Mouse (Mus musculus) hindbrain, embryonic 15.5 days (tissue): Measurements from ENCODE around the gene Gm17490. TPM values are rescaled to one million over a fixed set of nuclear protein-coding genes. Genes with fewer than 3 reads are reported as not detected.
"Not testable (repeated sequence)": the region's sequence is repeated elsewhere in the genome, so short reads cannot be mapped to it uniquely, and the experiment has no call there.

ENCODE experiments used
- ATAC-seq: fragments of 200-750 bp; cut with Nextera tagmentation; 2 replicates; pipeline ENCODE4 v1.8.0; 2017; ENCODE audit warnings: low read depth, moderate number of reproducible peaks, moderate TSS enrichment; ENCODE audit not compliant: low FRiP score
- H3K27ac ChIP-seq: fragments of 300-500 bp; sonication (generic); replicated peaks from 2 replicates; pipeline ENCODE4 v1.5.1; 2015; ENCODE audit warnings: mild to moderate bottlenecking, inconsistent platforms
- H3K27me3 ChIP-seq: fragments of 300-500 bp; sonication (generic); 2 replicates; pipeline ENCODE4 v1.6.1; 2015; ENCODE audit warnings: control low read depth, inconsistent platforms
- H3K36me3 ChIP-seq: fragments of 300-500 bp; sonication (generic); 2 replicates; pipeline ENCODE4 v1.6.1; 2015; ENCODE audit warnings: control low read depth, inconsistent platforms
- H3K4me1 ChIP-seq: fragments of 300-500 bp; sonication (generic); replicated peaks from 2 replicates; pipeline ENCODE4 v1.6.1; 2015; ENCODE audit warnings: control low read depth, inconsistent platforms
- H3K4me2 ChIP-seq: fragments of 300-500 bp; sonication (generic); 2 replicates; pipeline ENCODE4 v1.6.1; 2015; ENCODE audit warnings: moderate library complexity, mild to moderate bottlenecking, inconsistent platforms
- H3K4me3 ChIP-seq: fragments of 300-500 bp; sonication (generic); 2 replicates; pipeline ENCODE4 v1.5.1; 2015; ENCODE audit warnings: mild to moderate bottlenecking, inconsistent platforms
- H3K9ac ChIP-seq: fragments of 300-500 bp; sonication (generic); 2 replicates; pipeline ENCODE4 v1.6.1; 2015; ENCODE audit warnings: inconsistent platforms
- H3K9me3 ChIP-seq: fragments of 300-500 bp; sonication (generic); 2 replicates; pipeline ENCODE4 v1.6.1; 2016; ENCODE audit warnings: control low read depth, inconsistent platforms
- WGBS: fragments of 180-500 bp; shearing (Covaris S2); methylation state at CpG from one replicate; pipeline ENCODE4 v1.1.7; 2015; 5-methylcytosine and 5-hydroxymethylcytosine counted together
- polyA plus RNA-seq: library from polyadenylated mRNA; unstranded; fragments of >200 nt; fragmentation: Nextera tagmentation; extraction: Ambion mirVana; gene quantifications from 2 replicates; pipeline ENCODE4 v1.2.1, GENCODE M21; 2015

Gene Gm17490
- polyA plus RNA-seq, 1 experiment from 2014 or later: not detected

DNA sequence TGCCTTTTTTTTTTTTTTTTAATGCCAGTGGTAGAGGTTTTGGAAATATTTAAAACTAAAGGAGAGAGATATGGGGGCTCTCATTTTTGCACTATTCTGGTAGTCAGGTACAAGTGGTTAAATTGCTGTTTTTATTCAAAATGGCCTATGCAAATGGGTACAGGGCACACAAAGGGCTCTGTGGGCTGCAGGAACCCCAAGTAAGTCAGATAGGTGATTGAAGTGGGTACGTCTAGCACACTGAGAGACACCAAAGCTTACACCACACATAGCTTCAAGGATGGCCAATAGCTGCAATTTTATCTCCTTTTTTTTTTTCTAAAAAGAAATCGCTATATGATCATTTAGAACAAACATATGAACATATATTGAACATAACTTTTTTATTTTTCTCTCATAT lies 6.5 kb downstream of the Gm17490 start:
- ATAC-seq: no peak
- Histone ChIP-seq H3K27me3 (no peaks in the 10 kb centered on the region), H3K9me3 (0 out of 2 replicates have a peak, but pooled peaks cover 2% of the 10 kb centered on the region), H3K9ac (no peak overlapping the region), H3K4me3 (no peak overlapping the region), H3K27ac (no peak overlapping the region), H3K4me1 (no peaks in the 10 kb centered on the region), H3K36me3 (no peaks in the 10 kb centered on the region), H3K4me2 (no peak overlapping the region)
- WGBS: 86% methylated on average over 2 of the region's 2 CpGs

DNA sequence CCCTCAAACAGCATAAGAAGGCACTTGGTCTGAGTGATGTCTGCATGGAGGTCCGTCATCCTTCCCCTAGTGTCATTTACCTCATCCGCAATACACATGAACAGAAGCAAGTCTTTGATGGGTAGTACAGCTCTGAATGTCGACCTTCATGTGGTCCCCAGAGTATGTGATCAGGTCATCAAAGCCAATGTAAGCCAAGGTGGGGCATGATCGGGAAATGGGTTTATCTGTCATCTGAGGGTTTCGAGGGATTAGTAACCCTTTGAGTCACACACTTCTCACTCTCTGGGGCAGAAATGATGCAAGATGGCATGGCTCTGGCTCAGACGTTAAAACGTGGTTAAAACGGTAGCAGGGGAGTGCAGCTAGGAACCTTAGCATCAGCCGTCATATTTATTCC lies 9.2 kb downstream of the Gm17490 start:
- no peaks in the 10 kb centered on the region for H3K4me1 ChIP-seq
- 93% methylated on average over 9 of the region's 9 CpGs for WGBS
- H3K27me3 ChIP-seq: no peaks in the 10 kb centered on the region
- H3K9me3 ChIP-seq: 0 out of 2 replicates have a peak, but pooled peaks cover 2% of the 10 kb centered on the region
- no peaks in the 10 kb centered on the region for H3K36me3 ChIP-seq
- H3K9ac ChIP-seq: no peak overlapping the region
- H3K4me3 ChIP-seq: no peak overlapping the region
- no peak overlapping the region for H3K27ac ChIP-seq
- ATAC-seq: no peak
- no peak overlapping the region for H3K4me2 ChIP-seq

DNA sequence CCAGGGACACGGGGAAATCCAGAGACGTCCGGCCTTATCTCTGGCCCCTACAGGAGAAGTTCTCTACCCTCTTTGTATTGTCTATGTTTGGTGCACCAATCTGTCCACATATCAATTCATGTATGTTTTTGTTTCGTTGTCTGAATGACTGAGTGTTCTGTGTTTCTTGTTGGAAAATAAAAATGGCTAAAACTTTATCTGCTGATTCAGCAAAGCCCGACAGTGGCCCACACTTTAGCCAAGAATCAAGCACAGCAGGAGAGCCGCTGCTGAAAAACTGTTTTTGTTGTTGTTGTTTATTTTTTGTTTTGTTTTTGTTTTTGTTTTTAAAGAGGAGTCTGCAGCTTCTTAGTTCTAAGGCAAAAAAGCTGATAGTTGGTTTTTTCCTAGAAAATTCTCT lies 13.1 kb downstream of the Gm17490 start:
- H3K4me2 ChIP-seq, H3K27ac ChIP-seq, H3K4me3 ChIP-seq, H3K36me3 ChIP-seq, H3K9me3 ChIP-seq, H3K4me1 ChIP-seq, H3K9ac ChIP-seq, H3K27me3 ChIP-seq, ATAC-seq: not testable (repeated sequence)
- WGBS: 85% methylated on average over 6 of the region's 6 CpGs

DNA sequence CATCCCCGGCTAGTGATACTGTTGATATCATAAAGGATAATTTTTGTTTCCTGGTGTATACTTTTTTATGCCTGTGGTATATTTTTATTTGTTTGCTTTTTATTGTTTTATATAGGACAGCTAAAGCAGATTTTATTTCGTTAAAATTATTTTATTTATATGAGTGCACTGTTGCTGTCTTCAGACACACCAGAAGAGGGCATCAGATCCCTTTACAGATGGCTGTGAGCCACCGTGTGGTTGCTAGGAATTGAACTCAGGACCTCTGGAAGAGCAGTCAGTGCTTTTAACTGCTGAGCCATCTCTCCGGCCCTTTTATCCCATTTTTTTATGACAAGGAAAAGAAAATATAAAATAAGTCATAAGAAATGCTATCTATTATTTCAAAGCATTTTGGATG lies 19.3 kb downstream of the Gm17490 start:
- H3K9ac ChIP-seq, H3K4me3 ChIP-seq, H3K27ac ChIP-seq, ATAC-seq, H3K9me3 ChIP-seq, H3K4me1 ChIP-seq, H3K27me3 ChIP-seq, H3K4me2 ChIP-seq, H3K36me3 ChIP-seq: not testable (repeated sequence)
- 86% methylated on average over 4 of the region's 4 CpGs for WGBS

DNA sequence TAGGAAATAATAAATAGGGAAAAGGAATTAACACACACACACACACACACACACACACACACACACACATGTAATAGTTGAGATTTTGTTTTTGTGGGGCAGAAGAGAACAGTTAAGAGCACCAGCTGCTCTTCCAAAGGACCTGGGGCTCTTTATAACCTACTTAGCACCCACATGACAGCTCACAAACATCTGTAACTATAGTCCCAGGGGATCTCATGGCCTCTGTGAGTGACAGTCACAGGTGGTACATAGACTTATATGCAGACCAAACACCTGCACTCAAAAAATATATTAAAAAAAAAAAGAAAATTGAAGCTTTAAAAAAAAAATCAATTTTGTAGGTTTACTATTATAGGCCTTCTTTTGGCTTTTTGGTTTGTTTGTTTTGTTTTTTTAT lies 21.2 kb downstream of the Gm17490 start:
- no peak overlapping the region for H3K27ac ChIP-seq
- no peaks in the 10 kb centered on the region for H3K9me3 ChIP-seq
- H3K9ac ChIP-seq: no peak overlapping the region
- ATAC-seq: no peak
- H3K36me3 ChIP-seq: peaks cover 8% of the 10 kb centered on the region
- H3K4me2 ChIP-seq: no peak overlapping the region
- peaks cover 13% of the 10 kb centered on the region for H3K4me1 ChIP-seq
- H3K27me3 ChIP-seq: no peaks in the 10 kb centered on the region
- no peak overlapping the region for H3K4me3 ChIP-seq

DNA sequence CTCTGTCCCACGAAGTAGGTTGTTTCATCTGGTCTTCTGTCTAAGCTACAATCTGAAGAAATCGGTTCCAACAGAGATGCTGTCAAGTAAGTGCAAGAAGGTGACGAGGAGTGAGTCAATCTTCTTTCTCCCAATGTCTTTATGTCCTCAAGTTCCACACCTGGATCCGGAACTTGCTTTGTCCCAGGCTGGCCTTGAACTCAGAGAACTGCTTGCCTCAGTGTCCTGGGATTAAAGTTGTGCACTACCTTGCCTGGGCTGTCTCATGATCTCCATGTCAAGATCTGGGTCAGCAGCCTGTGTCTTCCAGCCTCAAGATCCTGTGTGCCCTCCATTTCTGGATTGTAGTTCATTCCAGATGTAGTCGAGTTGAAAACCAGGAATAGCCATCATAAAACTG lies 22.0 kb downstream of the Gm17490 start, which contains the start of gene Rbm17:
Rbm17 (minus strand) TSS at position 101 of the 400 bp plus-strand sequence.
- H3K4me3 ChIP-seq: peak within 1 kb of the TSS; percentile 93
- H3K27me3 ChIP-seq: no peaks in the 10 kb centered on the region
- H3K4me2 ChIP-seq: peak within 1 kb of the TSS; percentile 84
- H3K9ac ChIP-seq: peak within 1 kb of the TSS; percentile 98
- peaks cover 13% of the 10 kb centered on the region for H3K4me1 ChIP-seq
- no peak for ATAC-seq
- 89% methylated on average over 5 of the region's 5 CpGs for WGBS
- peaks cover 14% of the 10 kb centered on the region for H3K36me3 ChIP-seq
- H3K9me3 ChIP-seq: no peaks in the 10 kb centered on the region
- H3K27ac ChIP-seq: peak within 1 kb of the TSS; percentile 76

DNA sequence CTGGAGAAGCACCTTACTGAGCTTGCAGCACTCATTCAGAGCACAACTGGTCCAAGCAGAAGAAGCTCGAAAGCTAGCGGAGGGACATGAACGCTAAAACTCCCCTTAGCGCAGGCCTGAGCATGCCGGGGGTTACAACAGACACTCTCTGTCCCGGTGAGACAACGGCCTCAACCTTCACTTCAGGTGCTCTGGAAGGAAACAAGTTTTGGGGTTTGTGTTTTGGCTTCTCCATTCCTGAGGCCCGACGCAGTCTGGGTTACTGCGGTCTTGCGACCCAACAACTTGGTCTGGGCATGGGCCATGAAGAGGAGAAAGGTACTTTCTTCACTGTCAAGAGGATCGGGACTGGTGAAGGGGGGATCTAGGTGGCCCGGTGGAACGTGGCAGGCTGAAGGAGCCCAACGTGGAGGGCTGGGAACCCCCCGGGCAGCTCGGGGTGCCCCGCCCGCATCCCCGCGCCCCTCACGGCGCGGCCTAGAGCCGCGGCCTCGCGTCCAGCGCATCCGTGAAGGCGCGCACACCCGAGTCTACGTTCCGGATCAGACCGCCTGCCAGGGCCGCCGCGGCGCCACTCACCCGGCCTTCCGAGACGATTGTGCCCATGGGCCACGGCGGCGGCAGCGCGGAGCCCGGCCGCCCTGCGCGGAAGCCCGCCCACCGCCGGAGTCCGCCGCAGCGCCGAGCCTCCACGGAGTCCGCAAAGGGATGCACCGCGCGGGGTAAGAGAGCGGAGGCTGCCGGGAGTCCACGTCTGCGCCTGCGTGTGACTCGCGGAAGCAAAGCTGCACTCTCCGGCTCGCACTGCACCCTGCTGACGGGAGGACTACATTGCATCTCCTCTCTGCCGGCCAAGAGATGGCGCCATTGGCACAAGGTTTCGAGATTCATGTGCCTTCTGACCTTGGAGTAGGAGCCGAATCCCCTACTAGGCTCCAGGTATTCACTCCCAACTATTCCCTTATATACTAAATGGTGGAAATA lies 23.3 kb downstream of the Gm17490 start:
- under 1% methylated on average over 53 of the region's 78 CpGs for WGBS
- peak overlapping the region; percentile 93 for H3K4me3 ChIP-seq
- H3K36me3 ChIP-seq: peaks cover 20% of the 10 kb centered on the region
- H3K4me1 ChIP-seq: peaks cover 13% of the 10 kb centered on the region
- H3K9ac ChIP-seq: peak overlapping the region; percentile 98
- no peaks in the 10 kb centered on the region for H3K27me3 ChIP-seq
- ATAC-seq: peak; percentile 100
- peak overlapping the region; percentile 76 for H3K27ac ChIP-seq
- H3K4me2 ChIP-seq: peak overlapping the region; percentile 84
- H3K9me3 ChIP-seq: no peaks in the 10 kb centered on the region

DNA sequence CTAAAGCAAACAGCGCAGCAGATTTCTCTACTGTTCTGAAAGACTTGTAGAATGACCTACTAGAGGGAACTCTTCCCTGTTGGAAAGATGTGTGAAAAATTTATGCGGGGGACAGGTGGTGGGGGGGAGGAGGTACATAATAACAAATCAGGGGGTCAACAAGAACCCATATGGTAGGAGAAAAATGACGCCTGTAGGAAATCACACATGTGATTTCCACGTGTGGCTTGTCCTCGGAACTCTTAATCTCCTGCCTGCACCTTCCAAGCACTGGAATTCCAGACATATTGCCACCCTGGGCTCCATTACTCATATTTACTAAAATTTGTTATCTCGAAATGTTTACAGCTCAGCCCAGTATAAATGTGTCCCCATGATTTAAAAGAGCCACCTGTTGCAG lies 24.3 kb downstream of the Gm17490 start:
- Histone ChIP-seq H3K27ac (no peak overlapping the region), H3K4me3 (peak overlapping the region; percentile 93), H3K4me1 (peaks cover 13% of the 10 kb centered on the region), H3K4me2 (peak overlapping the region; percentile 84), H3K9ac (peak overlapping the region; percentile 98), H3K36me3 (peaks cover 30% of the 10 kb centered on the region), H3K27me3 (no peaks in the 10 kb centered on the region), H3K9me3 (no peaks in the 10 kb centered on the region)
- no peak for ATAC-seq
- 84% methylated on average over 6 of the region's 6 CpGs for WGBS

DNA sequence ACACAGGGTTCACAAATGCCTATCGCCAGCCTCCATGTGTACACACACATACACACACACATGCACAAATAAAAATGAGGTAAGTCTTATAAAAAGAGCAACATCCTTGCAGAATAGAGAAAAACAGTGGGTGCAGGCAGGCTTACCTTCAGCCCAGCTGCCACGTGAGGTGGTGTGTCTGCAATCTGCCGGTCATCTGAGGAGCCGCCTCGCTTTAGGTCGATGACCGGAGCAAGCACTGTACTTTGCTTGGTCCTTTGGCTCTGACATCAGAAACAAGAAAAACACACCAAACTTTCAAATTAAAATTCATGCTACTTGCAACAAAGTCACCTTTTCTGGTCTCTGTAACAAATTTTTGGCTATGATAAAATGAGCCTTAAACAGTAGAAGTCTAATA lies 28.2 kb downstream of the Gm17490 start:
- ATAC-seq: no peak
- no peak overlapping the region for H3K4me2 ChIP-seq
- no peak overlapping the region for H3K9ac ChIP-seq
- no peaks in the 10 kb centered on the region for H3K9me3 ChIP-seq
- H3K36me3 ChIP-seq: peaks cover 61% of the 10 kb centered on the region
- no peak overlapping the region for H3K4me3 ChIP-seq
- peaks cover 13% of the 10 kb centered on the region for H3K4me1 ChIP-seq
- no peaks in the 10 kb centered on the region for H3K27me3 ChIP-seq
- no peak overlapping the region for H3K27ac ChIP-seq
- WGBS: 98% methylated on average over 7 of the region's 7 CpGs

DNA sequence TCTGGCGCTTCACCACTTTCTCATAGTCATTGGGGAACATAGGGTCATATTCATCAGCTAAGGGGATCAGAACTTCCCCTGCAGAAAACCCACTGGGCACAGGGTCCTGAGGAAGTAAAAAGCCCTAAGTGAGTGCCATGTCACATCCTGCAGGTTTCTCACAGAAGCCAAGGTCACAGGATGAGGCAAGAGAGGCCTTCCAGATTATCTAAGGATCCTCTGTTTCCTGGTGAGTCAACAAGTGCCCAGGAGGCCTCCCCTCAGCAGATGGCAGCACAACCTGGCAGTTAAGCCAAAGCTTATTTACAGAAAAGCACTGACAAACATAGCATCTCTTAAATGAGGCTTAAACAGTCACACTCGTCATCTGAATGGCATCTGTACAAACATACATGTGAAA lies 29.4 kb downstream of the Gm17490 start:
- WGBS: 88% methylated on average over 2 of the region's 2 CpGs
- no peaks in the 10 kb centered on the region for H3K27me3 ChIP-seq
- no peak for ATAC-seq

DNA sequence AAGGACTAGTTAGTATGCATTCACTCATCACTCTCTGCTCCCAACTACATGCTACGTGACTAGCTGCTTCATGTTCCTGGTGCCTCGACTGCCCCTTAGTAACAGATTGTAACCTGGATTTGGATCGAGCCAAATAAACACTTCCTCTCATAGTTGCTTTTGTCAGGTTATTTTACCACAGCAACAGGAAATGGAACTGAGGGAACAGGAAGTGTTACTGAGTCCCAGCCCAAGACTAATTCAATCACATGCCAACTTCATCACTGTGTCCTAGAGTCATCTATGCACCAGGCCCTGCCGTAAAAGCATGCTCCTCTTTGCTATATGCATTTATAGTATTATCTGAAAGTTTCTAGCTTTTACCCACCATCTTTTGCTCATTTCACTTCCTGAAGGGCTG lies 38.1 kb downstream of the Gm17490 start:
- ATAC-seq: no peak
- WGBS: 94% methylated on average over 4 of the region's 4 CpGs
- no peak overlapping the region for H3K4me3 ChIP-seq
- H3K9me3 ChIP-seq: no peaks in the 10 kb centered on the region
- no peaks in the 10 kb centered on the region for H3K27me3 ChIP-seq
- no peak overlapping the region for H3K9ac ChIP-seq
- H3K4me1 ChIP-seq: no peaks in the 10 kb centered on the region
- H3K36me3 ChIP-seq: peaks cover 91% of the 10 kb centered on the region
- H3K27ac ChIP-seq: no peak overlapping the region
- H3K4me2 ChIP-seq: no peak overlapping the region

More for the DNA sequence above, 29.4 kb downstream of the Gm17490 start:
- Histone ChIP-seq H3K4me2 (no peak overlapping the region), H3K36me3 (peaks cover 73% of the 10 kb centered on the region), H3K4me3 (no peak overlapping the region), H3K4me1 (peaks cover 6% of the 10 kb centered on the region), H3K27ac (no peak overlapping the region), H3K9me3 (no peaks in the 10 kb centered on the region), H3K9ac (no peak overlapping the region)

DNA sequence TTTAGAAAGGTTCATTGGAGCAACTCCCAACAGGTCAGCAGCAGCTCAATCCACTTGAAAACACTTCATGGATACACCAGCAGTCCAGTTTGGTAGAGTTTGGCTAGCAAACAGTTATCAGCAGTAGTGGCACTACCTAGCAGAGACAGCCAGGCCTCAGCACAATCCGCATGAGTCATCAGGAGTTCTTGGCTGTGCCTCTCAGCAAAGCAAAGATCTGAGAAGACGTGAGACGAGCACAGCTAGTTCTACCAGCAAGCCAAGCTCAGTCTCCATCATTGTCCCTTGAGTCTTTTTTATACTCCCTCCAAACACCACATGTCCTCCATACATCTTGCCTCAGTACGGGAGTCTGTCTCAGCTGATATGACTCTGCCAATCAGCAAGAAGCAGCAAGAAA lies 46.7 kb downstream of the Gm17490 start:
- no peak for ATAC-seq
- no peak overlapping the region for H3K27ac ChIP-seq
- H3K9me3 ChIP-seq: no peaks in the 10 kb centered on the region
- H3K4me2 ChIP-seq: no peak overlapping the region
- H3K27me3 ChIP-seq: no peaks in the 10 kb centered on the region
- no peak overlapping the region for H3K9ac ChIP-seq
- no peak overlapping the region for H3K4me3 ChIP-seq
- H3K36me3 ChIP-seq: peaks cover 13% of the 10 kb centered on the region
- 96% methylated on average over 4 of the region's 4 CpGs for WGBS
- no peaks in the 10 kb centered on the region for H3K4me1 ChIP-seq
